Mouse (Mus musculus) neural tube, embryonic 10.5 days (tissue): ENCODE data around the gene Slc22a17.

Source experiments
- DNase-seq: peaks from one replicate; pipeline ENCODE4 v3.0.0-alpha.2; 2017; ENCODE audit warnings: low spot score; ENCODE audit errors: extremely low spot score

Slc22a17 gene

DNA sequence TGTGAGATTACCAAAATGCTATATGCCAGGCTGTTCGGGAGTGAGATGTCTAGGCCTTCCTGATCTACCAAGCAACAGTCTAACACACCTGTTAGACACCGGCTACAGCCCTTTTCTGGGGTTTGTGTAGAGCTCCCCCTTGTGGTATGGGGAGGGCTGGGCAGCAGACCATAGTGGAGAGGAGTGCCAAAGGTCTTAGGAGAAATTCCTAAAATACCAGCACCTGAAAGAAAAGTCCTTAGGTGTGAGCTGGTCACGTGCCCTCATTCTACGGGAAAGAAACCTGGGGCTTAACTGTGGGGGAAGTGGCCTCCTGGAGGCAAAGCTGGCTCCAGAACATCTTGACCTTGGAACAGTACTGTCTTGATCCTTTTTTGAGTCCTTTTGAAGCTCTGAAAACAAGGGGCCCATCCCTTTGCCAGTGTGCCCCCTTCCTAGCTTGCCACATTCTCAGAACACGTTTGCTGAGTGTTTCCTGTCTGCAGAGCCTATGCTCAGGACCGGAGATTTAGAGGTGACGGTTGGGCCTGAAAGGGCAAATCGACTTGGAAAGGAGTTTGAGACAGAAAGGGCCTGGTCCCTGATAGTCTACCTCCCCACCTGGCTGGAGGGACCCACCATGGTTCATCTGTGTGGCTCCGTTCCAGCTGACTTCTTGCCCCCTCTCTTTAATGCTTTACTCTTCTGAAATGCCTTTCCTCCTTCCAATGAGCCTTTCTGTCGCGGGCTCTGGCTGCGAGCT is 26.7 kb upstream of the Slc22a17 start:
- peak; percentile 60 for DNase-seq

DNA sequence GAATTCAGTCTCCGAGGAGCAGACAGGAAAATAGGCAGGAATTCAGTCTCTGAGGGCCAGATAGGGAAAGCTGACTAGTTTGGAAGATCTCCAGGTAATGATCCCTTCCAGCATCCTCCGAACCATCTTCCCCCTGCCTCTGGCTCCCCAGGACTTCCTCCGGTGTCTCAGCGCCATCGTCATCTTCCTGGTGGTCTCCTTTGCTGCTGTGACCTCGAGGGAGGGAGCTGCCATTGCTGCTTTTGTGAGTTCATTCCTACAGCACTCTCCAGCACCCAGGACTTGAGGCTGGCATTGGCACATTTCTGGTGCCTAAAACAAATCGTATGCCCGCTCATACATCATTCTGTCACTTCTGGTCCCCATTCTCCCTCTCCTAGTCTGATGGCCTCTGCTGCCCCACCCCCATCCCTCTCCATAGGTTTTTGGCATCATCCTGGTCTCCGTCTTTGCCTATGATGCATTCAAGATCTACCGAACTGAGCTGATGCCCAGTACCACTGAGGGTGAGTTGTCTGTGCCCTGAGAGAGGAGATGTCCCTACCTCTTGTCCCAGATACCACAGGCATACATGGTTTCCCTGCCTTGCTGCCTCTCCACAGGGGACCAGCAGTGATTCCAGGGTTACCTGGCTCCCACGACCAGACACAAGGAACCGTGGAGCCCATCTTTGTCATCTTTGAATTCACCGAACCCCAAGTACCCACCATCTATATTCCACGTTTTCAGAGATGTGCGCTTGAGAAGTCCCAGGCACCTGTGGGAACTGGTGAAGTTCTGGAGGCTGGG is 25.7 kb upstream of the Slc22a17 start:
- no peak for DNase-seq

DNA sequence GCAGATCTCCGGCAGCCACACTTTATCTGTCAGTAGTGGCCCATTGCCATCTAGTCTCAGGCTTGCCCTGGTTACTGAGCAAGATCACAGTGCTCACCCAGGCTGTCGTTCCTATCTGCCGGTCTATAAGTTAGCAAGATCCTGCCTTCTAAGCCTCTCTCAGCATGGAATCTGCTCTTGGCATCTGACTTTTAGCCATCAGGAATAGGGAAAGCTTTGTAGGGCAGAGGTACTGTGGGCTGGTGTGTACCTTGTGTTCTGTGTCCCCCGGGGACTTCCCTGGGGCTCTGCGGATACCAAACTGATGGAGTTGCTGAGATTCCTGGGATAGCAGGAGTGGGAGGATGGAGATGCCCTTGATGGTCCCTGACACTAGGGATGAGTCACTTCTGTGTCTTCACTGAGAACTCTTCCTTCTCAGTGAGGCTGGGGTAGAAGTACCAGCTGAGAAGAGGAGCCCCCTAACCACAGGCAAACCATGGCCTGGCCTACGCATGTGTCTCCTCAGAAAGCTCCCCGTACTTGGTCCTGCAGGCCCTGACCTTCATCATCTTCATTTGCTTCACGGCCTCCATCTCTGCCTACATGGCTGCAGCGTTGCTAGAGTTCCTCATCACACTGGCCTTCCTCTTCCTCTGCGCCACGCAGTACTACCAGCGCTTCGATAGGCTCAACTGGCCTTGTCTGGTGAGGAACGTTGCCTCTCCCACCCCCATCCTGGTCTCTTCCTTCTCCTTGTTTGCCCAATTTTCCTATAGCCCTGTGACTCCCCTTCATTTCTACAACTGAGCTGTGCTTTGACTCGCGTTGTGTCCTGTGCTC is 24.6 kb upstream of the Slc22a17 start:
- DNase-seq, result no peak

DNA sequence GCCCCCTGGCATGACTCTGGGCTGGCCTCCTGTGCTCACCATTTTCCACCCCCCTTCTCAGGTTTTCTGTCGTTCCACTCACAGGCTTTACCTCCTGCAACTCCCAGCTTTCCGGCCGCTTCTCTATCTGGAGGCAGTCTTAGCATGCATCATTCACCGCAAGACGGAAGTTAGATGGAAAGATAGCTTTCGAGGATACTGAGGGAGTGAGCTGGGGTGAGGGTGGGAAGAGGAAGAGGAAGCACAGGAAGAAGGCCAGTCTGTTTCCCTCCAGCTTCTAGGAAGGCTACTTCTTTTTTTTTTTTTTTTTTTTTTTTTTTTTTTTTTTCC is 23.9 kb upstream of the Slc22a17 start:
- peak; percentile 21 for DNase-seq

DNA sequence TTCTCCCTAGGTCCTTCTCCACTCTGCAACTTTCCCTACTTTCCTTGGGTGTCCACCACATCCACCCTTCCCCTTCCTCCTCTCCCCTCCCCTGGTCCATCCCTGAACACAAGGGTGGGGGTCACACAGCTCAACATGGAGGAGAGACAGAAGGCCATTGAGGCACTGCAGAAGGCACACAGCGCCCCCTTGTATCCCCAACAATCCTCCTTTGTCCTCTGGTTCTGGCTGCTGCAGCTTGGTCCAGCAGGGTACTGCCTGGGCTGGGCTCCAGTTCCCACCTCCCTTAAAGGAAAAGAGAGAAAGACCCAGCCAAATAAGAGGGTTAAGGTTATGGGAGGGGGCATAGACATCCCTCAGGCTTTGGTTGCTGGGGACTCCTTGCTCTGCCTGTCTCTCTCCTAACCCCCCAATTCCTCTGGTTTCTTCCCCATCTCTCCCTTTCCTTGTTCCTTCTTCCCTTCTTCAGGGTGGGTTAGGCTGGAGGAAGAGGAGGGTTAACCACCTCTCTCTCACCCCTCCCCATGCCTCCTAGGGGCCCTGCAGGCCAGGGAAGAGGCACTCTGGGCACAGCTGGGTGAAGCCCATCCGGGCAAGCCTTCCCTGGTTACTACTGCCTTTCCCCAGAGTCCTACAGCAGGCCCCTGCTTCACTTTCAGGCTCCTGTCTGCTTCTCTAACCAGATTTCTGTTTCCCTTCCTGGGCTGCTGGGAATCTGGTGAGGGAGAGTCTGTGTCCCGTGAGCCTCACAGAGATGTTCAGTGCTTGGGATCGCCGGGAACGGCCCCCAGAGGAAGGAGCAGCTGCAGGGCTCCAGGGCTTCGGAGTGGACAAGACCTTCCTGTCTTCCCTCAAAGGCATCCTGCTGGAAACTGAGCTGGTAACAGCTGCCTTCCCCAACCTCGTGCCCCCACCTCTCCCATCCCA is 23.2 kb upstream of the Slc22a17 start, which contains the start of gene Cmtm5:
Gene Cmtm5 (plus strand): TSS at position 358 of the 927 bp plus-strand sequence.
- DNase-seq, result peak; percentile 23

DNA sequence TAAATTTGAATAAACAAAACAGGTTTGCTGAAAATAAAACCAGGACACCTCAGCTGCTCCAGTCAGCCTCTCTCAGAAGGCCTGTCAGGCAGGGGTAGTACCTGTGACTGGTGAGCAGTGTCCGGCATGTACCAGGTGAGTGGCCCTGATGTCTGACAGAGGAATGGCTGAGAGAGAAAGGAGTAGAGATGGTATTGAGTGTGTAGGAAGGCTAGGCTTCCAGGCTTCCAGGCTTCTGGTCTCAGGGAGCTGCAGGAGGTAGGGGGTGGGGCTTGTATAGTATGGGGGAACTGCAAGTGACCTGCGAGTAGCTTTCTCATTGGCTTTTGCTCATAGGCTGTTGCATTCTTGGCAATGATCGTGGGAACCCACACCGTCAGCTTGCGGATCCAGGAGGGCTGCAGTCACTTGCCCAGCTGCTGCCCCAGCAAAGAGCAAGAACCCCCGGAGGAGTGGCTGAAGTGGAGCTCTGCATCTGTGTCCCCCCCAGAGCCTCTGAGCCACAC is 19.8 kb upstream of the Slc22a17 start, which contains the start of gene Il25:
Gene Il25 (plus strand): TSS at position 51 of the 506 bp plus-strand sequence.
- no peak for DNase-seq

DNA sequence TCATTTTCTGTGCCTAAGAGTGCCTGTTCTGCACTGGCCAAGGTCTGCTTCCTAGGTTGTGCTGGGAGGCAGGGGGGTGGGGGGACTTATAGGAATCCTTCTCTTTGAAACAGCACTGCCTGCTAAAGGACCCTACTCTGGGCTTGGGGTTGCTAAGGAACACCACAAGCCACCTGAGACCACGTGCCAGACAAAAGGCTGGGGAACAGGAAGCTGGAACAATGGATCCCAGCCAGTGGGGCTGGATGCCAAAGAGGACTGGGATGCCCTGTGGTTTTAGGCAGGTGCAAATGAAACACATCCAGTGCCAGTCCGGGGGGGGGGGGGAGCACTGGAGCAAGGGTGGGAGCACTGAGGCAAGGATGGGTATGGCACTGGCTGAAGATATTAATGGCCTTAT is 17.5 kb upstream of the Slc22a17 start:
- no peak for DNase-seq

DNA sequence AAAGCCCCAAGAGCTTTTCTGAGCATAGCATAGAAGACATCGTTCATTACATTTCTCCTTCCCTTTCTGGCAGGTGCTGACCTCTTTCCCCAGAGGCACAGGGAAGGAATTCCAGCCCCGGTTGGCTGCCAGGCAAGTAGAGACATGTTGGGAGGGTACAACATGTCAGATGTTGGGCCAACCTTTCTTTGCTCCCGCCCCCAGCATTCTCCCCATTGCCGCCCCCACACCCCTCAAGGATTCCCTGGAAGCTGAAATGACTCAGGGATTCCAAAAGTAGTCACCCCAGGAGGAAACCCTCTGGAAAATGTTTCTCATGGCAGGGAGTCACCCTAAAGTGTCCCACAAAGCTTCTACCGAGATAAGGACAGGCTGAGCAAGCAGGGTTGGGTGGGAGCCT is 16.9 kb upstream of the Slc22a17 start:
- no peak for DNase-seq

DNA sequence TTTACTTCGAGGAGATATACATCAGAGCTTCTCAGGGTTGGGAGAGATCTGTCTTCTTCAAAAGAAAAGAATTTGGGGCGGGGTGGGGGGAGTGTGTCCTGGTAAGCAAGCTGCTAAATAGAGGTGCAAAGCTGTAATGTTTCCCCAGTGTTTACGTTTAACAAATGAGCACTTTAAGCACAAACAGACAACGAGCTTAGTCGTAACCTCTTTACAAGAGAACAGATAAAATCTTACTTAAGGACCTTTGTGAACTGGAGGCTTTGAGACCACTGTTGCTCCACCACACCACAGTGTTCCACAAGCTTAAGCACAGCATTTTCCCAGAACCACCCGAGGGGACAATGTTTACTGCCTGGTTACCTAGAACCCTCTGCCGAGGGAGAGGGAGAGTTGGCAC is 14.4 kb upstream of the Slc22a17 start:
- no peak for DNase-seq

DNA sequence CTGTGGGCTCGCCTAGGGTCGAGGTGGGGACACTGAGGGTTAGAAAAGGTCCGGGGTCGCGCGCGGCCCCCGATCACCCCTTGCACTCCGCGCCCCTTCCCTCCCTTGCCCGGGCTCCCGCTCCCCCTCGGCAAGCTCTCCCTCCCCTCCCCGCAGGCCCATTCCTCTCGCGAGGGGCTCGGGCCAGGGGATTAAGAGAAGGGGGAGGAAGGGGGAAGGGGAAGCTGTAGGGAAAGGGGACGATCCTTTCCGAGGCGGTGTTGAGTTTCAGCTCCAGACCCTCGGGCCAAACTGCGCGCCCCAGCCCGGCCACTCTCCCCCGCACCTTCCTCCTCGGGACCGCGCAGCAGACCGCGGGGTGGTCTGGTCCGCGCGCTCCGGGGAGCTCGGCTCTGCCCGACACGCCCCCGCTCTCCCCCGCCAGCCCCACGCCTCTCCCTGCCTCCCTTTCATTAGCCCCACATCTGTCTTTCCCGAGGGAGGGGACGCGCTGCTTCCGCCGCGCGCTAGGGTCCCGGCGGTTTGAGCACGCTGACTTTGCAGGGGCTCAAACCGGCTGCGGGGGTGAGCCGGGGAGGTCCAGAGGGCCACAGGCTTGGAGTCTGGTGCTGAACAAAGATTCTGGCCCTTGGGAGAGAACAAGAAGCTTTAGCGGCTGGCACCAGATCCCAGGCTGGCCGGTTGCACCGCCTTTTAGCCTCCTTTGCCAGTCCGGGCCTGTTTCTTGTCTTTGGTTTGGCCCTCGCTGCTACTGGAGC is 13.6 kb upstream of the Slc22a17 start:
- DNase-seq, result peak; percentile 87

DNA sequence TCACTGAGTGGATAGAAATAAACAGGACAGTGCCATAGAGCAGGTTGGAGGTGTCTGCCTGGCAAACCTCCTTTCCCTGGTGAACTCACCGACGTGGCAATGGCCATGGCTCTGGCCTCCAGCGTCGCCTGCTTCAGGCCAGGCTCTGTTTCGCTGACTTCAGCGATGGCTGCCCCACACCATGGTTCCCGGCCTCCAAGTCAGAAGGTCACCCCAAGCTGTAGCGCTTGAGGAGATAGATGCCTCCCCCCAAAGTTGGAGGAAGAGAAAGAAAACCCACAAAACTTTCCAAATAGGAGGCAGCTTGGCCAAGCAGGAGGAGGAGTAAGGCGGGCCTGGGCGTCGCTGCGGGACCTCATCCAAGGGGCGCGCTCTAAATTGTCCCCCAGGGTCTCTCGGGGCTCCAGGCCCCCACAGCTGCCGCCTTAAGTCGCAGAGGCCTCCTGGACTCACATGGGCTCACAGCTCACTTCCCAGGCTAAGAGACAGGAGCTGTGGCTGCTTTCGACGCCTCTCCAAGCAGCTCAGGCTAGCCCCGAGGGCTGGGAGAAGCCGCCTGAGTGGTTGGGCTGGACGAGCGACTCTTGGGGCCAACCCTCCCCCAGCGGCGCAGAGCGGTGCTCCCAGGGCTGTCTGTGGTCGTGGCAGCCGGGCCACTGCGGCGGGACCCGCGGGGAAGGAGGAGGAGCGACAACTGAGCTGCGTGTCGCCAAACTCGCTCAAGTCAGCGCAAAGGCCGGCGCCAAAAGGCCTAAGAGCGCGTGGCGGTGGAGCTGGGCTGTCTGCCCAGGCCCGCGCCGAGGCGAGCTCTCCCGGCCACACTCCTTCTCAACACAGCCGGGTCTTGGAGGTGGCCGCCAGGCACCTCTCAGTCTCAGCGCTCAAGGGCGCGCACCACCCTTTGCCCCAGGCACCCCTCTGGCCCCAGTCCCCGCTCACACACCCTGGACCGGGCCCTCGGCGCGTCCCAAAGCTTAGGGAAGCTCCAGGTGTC is 12.7 kb upstream of the Slc22a17 start, which contains the start of gene Efs:
Gene Efs (minus strand): TSS at position 778 of the 994 bp plus-strand sequence.
- peak; percentile 83 for DNase-seq

DNA sequence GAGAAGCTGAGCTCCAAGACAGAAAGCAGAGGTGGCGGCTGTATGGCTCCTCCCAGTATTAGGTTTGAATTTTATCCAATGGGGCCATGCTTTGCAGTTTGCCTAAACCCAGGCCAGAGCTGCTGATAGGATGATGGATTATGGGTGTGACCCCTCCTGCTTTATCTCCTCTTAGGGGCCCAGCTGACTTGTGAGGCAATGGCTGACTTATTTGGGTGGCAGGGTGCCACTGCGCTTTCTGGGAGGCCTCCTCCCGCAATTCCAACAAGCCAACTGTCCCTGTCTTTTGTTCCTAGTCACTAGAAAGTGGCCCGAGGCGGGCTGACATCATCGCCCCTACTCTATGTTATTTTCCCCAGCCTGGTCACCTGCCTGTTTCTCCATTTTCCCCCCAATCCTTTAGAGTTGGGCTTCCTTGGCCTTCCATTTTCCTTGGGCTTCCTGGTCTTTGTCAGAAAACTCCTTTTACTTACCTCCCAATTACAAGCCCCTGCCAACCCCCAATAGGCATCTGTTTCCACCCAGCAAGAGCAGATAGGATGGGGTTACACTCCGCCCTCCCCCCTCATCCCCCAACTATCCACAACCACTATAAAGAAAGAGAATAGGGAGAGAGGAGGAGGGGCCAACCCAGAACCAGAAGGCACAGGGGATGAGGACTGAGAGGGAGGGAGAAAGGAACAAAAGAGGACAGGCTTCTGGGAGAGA is 11.9 kb upstream of the Slc22a17 start:
- peak; percentile 67 for DNase-seq

DNA sequence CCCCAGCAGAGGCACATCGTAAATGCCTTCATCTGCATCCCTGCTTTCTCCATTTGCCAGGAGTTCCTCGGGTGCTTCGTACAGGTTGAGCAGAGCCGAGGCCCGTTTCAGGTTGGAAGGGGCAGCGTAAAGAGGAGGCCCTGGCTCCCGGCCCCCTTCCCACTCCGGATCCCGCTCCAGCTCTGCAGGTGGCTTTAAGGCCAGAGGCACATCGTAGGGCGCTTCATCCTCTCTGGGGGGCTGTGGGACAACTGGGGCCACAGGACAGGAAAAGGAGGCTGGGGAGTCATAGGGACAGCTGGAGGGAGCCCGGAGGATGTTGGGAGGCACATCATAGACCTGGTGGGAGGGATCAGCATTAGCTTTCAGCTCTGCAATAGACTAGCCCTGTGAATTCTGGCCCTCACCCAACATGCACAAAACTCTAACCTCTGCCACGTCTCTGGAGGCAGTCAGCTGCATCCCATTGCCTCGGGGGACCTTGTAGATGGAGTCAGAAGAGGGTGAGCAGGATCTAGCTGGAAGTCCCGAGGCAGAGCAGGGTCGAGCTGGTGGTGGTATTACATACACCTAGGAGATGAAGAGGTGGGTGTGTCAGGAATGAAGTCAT is 7.2 kb upstream of the Slc22a17 start:
- no peak for DNase-seq

DNA sequence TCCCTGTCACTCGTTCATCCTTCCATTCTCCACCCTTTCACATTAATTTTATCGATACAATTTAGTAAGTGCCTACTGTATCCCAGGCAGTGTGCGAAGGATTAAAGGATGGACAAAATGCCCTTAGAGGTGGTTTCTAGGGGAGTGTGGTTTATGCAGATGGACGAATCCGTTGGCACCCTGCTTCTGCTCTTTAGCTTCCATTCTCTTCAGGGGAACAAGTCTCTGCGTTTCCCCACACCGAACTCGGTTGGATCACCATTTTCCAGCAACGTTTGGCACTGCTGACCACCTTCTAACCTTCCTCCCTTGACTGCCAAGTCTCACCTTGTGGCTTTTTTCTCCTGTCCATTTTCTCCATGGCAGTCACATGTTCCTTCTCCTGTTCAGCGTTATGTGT is 411 bp upstream of the Slc22a17 start:
- DNase-seq, result no peak

DNA sequence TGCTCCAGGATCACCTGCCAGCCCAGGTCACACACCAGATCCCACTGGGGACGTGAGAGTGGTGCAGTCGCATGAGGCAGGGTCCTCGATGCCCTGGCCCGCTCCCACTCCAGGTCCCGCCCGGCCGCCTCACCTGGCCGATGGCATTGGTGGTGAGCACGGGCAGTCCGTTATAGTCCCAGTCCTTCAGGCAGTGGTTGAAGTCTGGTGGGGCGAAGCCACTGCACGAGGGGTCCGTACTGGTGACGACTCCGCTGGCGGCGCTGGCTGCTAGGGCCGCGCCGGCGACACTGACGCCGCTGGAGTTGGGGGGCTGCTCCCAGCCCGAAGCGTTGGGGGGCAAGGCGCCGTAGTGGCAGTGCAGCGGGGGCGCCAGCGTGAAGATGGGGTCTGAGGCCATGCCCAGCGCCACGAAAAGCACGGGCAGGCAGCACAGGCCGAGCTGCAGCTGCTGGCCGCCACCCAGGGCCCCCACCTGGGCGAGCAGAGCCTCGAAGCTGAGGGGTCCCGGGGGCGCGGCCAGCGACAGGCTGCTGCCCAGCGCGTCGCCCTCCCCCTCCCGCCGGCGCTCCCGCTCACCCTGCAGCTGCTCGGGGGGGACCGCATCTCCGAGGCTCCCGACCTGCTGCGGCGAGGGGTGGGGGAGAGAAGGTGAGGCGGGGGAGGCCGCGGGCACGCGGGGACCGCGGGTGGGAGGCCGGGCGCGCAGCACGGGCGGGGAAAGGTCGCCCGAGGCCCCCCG is 652 bp downstream of the Slc22a17 start:
- peak; percentile 40 for DNase-seq

DNA sequence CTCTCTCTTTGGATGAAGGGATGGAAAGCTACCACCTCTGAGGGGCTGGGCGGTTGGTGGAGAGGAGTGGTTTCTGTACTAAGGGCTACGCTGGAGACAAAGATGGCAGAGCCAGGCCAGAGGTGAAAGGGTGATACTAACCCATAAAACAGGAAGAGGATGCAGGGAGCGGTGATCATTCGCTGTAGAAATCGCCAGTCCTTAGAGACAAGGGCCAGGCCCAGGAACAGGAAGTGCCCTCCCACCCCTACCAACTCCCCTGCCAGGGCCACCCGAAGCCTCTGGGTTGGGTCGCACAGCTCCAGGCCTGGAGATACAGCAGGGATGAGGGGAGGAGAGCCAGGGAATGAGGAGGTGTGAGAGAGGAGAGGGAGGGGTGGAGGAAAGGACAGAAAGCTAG is 4.2 kb downstream of the Slc22a17 start:
- DNase-seq, result no peak

DNA sequence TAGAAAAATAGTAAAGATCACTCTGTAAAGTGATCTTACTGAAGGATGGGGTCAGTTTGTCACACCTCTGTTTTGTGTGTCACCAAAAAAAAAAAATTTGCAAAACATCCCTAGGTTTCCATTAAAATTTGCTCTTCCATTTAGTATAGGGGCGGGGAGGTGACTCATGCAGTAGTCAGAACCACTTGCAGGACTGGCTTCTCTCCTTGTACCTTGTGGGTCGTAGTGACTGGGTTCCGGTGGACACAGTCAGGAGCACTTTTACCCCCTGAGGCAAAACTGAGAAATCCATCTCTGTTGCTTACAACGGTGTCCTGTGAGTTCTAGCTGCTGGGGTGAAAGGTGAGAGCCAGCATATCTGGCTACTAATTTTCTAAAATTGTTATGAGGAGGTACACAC is 9.3 kb downstream of the Slc22a17 start:
- DNase-seq, result no peak
